Mouse (Mus musculus): ENCODE data around the gene Slc16a11. TPM values are rescaled to one million over a fixed set of nuclear protein-coding genes. Genes with fewer than 3 reads are reported as not detected.
"Not testable (repeated sequence)": the region's sequence is repeated elsewhere in the genome, so short reads cannot be mapped to it uniquely, and the experiment has no call there.

Gene Slc16a11
- polyA plus RNA-seq (2016; fragmentation: Nextera tagmentation; extraction: Ambion mirVana): 1.5 and 1.8 TPM in 2 replicates

GRCm38 (mm10) chr11:70212423-70212822, at the start of gene Slc16a11:
Slc16a11 (plus strand) TSS chr11:70212752.
- Histone ChIP-seq H3K4me3 (no peak within 1 kb of the TSS), H3K27me3 (replicated peaks) (peaks cover 73% of the 10 kb centered on the region), H3K36me3 (peaks cover 9% of the 10 kb centered on the region), H3K27ac (no peak within 1 kb of the TSS), H3K9ac (no peak within 1 kb of the TSS), H3K9me3 (replicated peaks) (no peaks in the 10 kb centered on the region), H3K4me1 (peaks cover 27% of the 10 kb centered on the region), H3K4me2 (peak within 1 kb of the TSS; percentile 60; the same call in 1 of the 2 replicates)
- 56% methylated on average over 6 of the region's 6 CpGs for WGBS (ENCODE audit: insufficient replicate concordance)
- ATAC-seq: no peak

GRCm38 (mm10) chr11:70165972-70166921, 46.3 kb upstream of the Slc16a11 start:
- ATAC-seq: no peak
- Histone ChIP-seq H3K4me1 (no peaks in the 10 kb centered on the region), H3K36me3 (no peaks in the 10 kb centered on the region), H3K4me3 (no peak overlapping the region), H3K27ac (no peak overlapping the region), H3K9ac (no peak overlapping the region), H3K9me3 (replicated peaks) (no peaks in the 10 kb centered on the region), H3K4me2 (no peak overlapping the region), H3K27me3 (replicated peaks) (0 out of 2 replicates have a peak, but pooled peaks cover 2% of the 10 kb centered on the region)
- WGBS (ENCODE audit: insufficient replicate concordance): 49% methylated on average over 16 of the region's 16 CpGs

GRCm38 (mm10) chr11:70168136-70168535, 44.4 kb upstream of the Slc16a11 start:
- H3K27ac ChIP-seq: no peak overlapping the region
- 51% methylated on average over 7 of the region's 7 CpGs for WGBS (ENCODE audit: insufficient replicate concordance)
- no peak overlapping the region for H3K4me3 ChIP-seq
- no peaks in the 10 kb centered on the region for H3K36me3 ChIP-seq
- H3K4me1 ChIP-seq: no peaks in the 10 kb centered on the region
- no peak overlapping the region for H3K9ac ChIP-seq
- H3K4me2 ChIP-seq: no peak overlapping the region
- no peak for ATAC-seq
- 0 out of 2 replicates have a peak, but pooled peaks cover 2% of the 10 kb centered on the region for H3K27me3 ChIP-seq (replicated peaks)
- no peaks in the 10 kb centered on the region for H3K9me3 ChIP-seq (replicated peaks)

- H3K4me3 ChIP-seq; H3K4me1 ChIP-seq; ATAC-seq; H3K36me3 ChIP-seq; H3K27me3 ChIP-seq (replicated peaks); H3K4me2 ChIP-seq; H3K27ac ChIP-seq; H3K9ac ChIP-seq; H3K9me3 ChIP-seq (replicated peaks): not testable (repeated sequence)
- 73% methylated on average over 7 of the region's 7 CpGs for WGBS (ENCODE audit: insufficient replicate concordance)
Observed at GRCm38 (mm10) chr11:70169471-70169870, 43.1 kb upstream of the Slc16a11 start.

DNA sequence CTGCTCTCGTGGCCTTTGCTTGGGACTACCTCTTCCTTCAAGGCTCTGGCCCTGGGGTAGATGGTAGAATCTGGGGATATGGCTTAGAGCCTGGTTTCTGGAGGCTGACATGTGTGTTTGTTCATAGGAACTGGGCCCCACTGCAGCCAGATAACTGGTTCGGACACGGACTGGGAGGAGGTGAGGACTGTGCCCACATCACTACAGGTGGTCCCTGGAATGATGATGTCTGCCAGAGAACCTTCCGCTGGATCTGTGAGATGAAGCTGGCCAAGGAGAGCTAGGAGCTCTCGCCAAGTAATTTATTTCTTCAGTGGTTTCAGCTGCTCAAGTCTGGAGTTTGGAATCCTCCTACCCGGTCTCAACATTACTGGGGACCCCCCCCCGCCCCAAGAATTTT, 42.3 kb upstream of the Slc16a11 start:
- no peak overlapping the region for H3K4me2 ChIP-seq
- no peak overlapping the region for H3K4me3 ChIP-seq
- WGBS (ENCODE audit: insufficient replicate concordance): 69% methylated on average over 7 of the region's 7 CpGs
- H3K4me1 ChIP-seq: no peaks in the 10 kb centered on the region
- H3K27me3 ChIP-seq (replicated peaks): no peaks in the 10 kb centered on the region
- H3K9ac ChIP-seq: no peak overlapping the region
- no peak for ATAC-seq
- H3K27ac ChIP-seq: no peak overlapping the region
- no peaks in the 10 kb centered on the region for H3K36me3 ChIP-seq
- H3K9me3 ChIP-seq (replicated peaks): no peaks in the 10 kb centered on the region

DNA sequence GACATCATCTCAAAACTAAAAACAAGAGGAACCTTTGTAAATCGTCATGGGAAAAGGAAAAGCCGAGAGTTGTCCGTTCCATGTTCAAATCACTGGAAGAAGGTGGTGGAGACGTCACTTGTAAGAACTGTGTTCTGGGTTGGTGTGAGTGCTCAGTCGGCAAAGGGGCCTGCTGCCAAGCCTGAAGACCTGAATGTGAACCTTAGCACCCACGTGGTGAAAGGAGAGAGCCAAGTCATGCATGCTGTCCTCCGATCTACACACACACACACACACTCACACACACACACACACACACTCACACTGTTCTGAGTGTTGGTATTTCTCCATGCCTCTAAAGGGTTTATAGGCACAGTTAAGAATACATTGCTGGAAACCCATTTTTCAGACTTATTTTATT, 41.4 kb upstream of the Slc16a11 start:
- no peak overlapping the region for H3K9ac ChIP-seq
- no peak overlapping the region for H3K4me3 ChIP-seq
- no peaks in the 10 kb centered on the region for H3K36me3 ChIP-seq
- ATAC-seq: no peak
- no peak overlapping the region for H3K4me2 ChIP-seq
- no peaks in the 10 kb centered on the region for H3K4me1 ChIP-seq
- WGBS (ENCODE audit: insufficient replicate concordance): 59% methylated on average over 7 of the region's 7 CpGs
- no peak overlapping the region for H3K27ac ChIP-seq
- no peaks in the 10 kb centered on the region for H3K9me3 ChIP-seq (replicated peaks)
- H3K27me3 ChIP-seq (replicated peaks): no peaks in the 10 kb centered on the region

DNA sequence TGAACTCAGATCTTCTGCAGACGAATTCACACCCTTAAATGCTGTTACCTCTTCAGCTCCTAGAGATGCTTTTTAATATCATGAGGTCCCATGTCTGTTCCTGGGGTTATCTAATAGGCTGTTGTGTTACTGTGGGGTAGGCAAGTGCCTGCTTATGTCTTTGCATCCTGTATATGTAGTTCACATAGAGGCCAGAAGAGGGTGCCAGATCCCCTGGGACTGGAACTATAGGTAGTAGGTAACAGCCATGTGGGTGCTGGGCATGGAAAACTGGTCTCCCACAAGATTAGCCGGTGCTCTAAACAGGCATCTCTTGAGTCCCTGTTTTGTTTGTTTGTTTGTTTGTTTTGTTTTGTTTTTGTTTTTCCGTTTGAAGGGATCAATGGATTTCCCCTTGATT, 40.7 kb upstream of the Slc16a11 start:
- Histone ChIP-seq H3K4me2 (no peak overlapping the region), H3K36me3 (no peaks in the 10 kb centered on the region), H3K4me3 (no peak overlapping the region), H3K4me1 (no peaks in the 10 kb centered on the region), H3K9me3 (replicated peaks) (no peaks in the 10 kb centered on the region), H3K27ac (no peak overlapping the region), H3K27me3 (replicated peaks) (no peaks in the 10 kb centered on the region), H3K9ac (no peak overlapping the region)
- 38% methylated on average over 3 of the region's 3 CpGs for WGBS (ENCODE audit: insufficient replicate concordance)
- no peak for ATAC-seq

GRCm38 (mm10) chr11:70172298-70172697, 40.3 kb upstream of the Slc16a11 start:
- H3K27ac ChIP-seq: no peak overlapping the region
- ATAC-seq: no peak
- H3K4me1 ChIP-seq: no peaks in the 10 kb centered on the region
- WGBS (ENCODE audit: insufficient replicate concordance): 46% methylated on average over 5 of the region's 5 CpGs
- H3K36me3 ChIP-seq: no peaks in the 10 kb centered on the region
- no peak overlapping the region for H3K4me3 ChIP-seq
- H3K9me3 ChIP-seq (replicated peaks): no peaks in the 10 kb centered on the region
- H3K9ac ChIP-seq: no peak overlapping the region
- H3K4me2 ChIP-seq: no peak overlapping the region
- H3K27me3 ChIP-seq (replicated peaks): no peaks in the 10 kb centered on the region

- no peak for ATAC-seq
Observed at GRCm38 (mm10) chr11:70174491-70174890, 38.1 kb upstream of the Slc16a11 start.

GRCm38 (mm10) chr11:70177647-70178046, 34.9 kb upstream of the Slc16a11 start:
- no peak overlapping the region for H3K9ac ChIP-seq
- no peak overlapping the region for H3K27ac ChIP-seq
- no peak for ATAC-seq
- no peaks in the 10 kb centered on the region for H3K9me3 ChIP-seq (replicated peaks)
- no peaks in the 10 kb centered on the region for H3K36me3 ChIP-seq
- no peak overlapping the region for H3K4me2 ChIP-seq
- 60% methylated on average over 8 of the region's 8 CpGs for WGBS (ENCODE audit: insufficient replicate concordance)
- no peaks in the 10 kb centered on the region for H3K27me3 ChIP-seq (replicated peaks)
- H3K4me1 ChIP-seq: no peaks in the 10 kb centered on the region
- no peak overlapping the region for H3K4me3 ChIP-seq

More at GRCm38 (mm10) chr11:70174491-70174890, 38.1 kb upstream of the Slc16a11 start:
- Histone ChIP-seq H3K36me3 (no peaks in the 10 kb centered on the region), H3K27me3 (replicated peaks) (no peaks in the 10 kb centered on the region), H3K4me3 (no peak overlapping the region), H3K9me3 (replicated peaks) (no peaks in the 10 kb centered on the region), H3K4me2 (no peak overlapping the region), H3K9ac (no peak overlapping the region), H3K27ac (no peak overlapping the region), H3K4me1 (no peaks in the 10 kb centered on the region)
- WGBS (ENCODE audit: insufficient replicate concordance): 57% methylated on average over 4 of the region's 4 CpGs

GRCm38 (mm10) chr11:70178311-70178710, 34.2 kb upstream of the Slc16a11 start:
- H3K4me2 ChIP-seq: no peak overlapping the region
- H3K27me3 ChIP-seq (replicated peaks): no peaks in the 10 kb centered on the region
- no peak overlapping the region for H3K9ac ChIP-seq
- H3K9me3 ChIP-seq (replicated peaks): no peaks in the 10 kb centered on the region
- no peak overlapping the region for H3K4me3 ChIP-seq
- no peak for ATAC-seq
- WGBS (ENCODE audit: insufficient replicate concordance): 77% methylated on average over 11 of the region's 11 CpGs
- no peak overlapping the region for H3K27ac ChIP-seq
- no peaks in the 10 kb centered on the region for H3K4me1 ChIP-seq
- H3K36me3 ChIP-seq: no peaks in the 10 kb centered on the region

GRCm38 (mm10) chr11:70178756-70179155, 33.8 kb upstream of the Slc16a11 start:
- H3K4me3 ChIP-seq: no peak overlapping the region
- no peak for ATAC-seq
- 62% methylated on average over 11 of the region's 11 CpGs for WGBS (ENCODE audit: insufficient replicate concordance)
- H3K27ac ChIP-seq: no peak overlapping the region
- no peaks in the 10 kb centered on the region for H3K4me1 ChIP-seq
- no peaks in the 10 kb centered on the region for H3K36me3 ChIP-seq
- no peaks in the 10 kb centered on the region for H3K9me3 ChIP-seq (replicated peaks)
- no peak overlapping the region for H3K9ac ChIP-seq
- no peaks in the 10 kb centered on the region for H3K27me3 ChIP-seq (replicated peaks)
- no peak overlapping the region for H3K4me2 ChIP-seq
